Mouse (Mus musculus) liver, postnatal 0 days (tissue): Measurements from ENCODE around the gene Pcnx.

Experiments used
- CTCF ChIP-seq: sonication (generic); IDR thresholded peaks from 2 replicates; pipeline ENCODE4 v1.5.1; 2016; ENCODE audit warnings: antibody characterized with exemption, low read depth
- EP300 ChIP-seq: IDR thresholded peaks from 2 replicates; pipeline ENCODE4 v1.6.1; 2016; ENCODE audit warnings: antibody characterized with exemption, low read depth, mild to moderate bottlenecking

DNA sequence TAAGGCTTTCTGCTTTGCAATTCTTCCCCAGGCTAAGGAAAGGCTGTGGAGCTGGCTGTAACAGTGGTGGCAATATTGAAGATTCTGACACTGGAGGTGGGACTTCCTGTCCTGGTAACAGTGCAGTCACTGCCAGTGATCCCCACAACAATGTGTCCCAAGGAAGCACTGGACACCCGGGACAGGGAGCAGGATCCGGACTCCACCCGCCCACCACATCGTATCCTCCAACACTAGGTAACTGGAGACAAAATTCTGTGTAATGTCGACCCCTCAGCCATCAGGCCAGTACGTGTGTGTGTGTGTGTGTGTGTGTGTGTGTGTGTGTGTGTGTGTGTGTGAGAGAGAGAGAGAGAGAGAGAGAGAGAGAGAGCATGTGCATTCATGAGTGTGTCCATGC lies 133.2 kb downstream of the Pcnx start:
- TF ChIP-seq CTCF (no peak), EP300 (no peak)
